Mouse (Mus musculus): ENCODE measurements around the gene Unc5cl.

DNA sequence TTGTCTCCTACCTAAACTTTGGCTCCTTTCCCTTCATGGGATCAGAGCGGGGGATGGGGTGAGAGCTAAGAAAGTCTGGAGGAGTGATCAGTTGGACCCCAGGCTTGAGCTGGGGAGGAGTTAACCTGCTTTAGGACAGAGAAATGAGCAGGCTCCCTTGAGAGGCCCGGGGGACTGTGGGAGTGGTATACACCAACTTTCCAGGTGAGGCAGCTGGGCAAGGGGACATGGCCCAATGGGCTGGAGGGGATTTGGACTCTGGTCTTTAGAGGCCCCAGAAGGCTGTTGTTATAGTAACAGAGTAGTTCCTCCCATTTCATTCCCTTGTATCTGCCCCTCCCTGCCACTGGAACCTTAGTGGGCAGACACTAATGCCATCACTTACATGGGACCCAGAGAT is 1.3 kb downstream of the Unc5cl start:
- TF ChIP-seq CTCF (conservative IDR thresholded peaks at IDR 0.05; ENCODE audit: insufficient read depth, insufficient read length, low read depth, low read length) (no peak), POLR2A (IDR thresholded peaks at IDR 0.05; ENCODE audit: low read depth, low read length) (no peak)

Data from kidney, adult 2 months (tissue).